Mouse (Mus musculus): ENCODE measurements around the gene Sox6.

Sox6 gene

GRCm38 (mm10) chr7:116038511-116038910, at the start of gene Sox6:
Sox6 (minus strand) TSS chr7:116038796.
- ATAC-seq (ENCODE audit: low TSS enrichment): no peak

GRCm38 (mm10) chr7:116084366-116084765, 45.8 kb upstream of the Sox6 start, which contains the start of gene Gm4353:
Gm4353 (minus strand) TSS chr7:116084635.
- ATAC-seq (ENCODE audit: low TSS enrichment): 0 out of 2 replicates have a peak, but pooled peaks have one; percentile 62

- no peak for ATAC-seq (ENCODE audit: low TSS enrichment)
Measured at GRCm38 (mm10) chr7:116060739-116061138, 22.1 kb upstream of the Sox6 start.

GRCm38 (mm10) chr7:116040470-116041019, 1.9 kb upstream of the Sox6 start:
- peak; percentile 18; the same call in 1 of the 2 replicates for ATAC-seq (ENCODE audit: low TSS enrichment)

GRCm38 (mm10) chr7:116039538-116040466, 1.2 kb upstream of the Sox6 start:
- peak; percentile 93 for ATAC-seq (ENCODE audit: low TSS enrichment)

GRCm38 (mm10) chr7:116039196-116039537, 571 bp upstream of the Sox6 start, which contains the start of gene 1110004F10Rik:
1110004F10Rik (plus strand) TSS chr7:116039397.
- ATAC-seq (ENCODE audit: low TSS enrichment): no peak

GRCm38 (mm10) chr7:116038024-116038423, 572 bp downstream of the Sox6 start:
- no peak for ATAC-seq (ENCODE audit: low TSS enrichment)

- ATAC-seq (ENCODE audit: low TSS enrichment): no peak
Measured at GRCm38 (mm10) chr7:116036591-116037555, 1.7 kb downstream of the Sox6 start.

GRCm38 (mm10) chr7:116035504-116035903, 3.1 kb downstream of the Sox6 start:
- ATAC-seq (ENCODE audit: low TSS enrichment): no peak

- no peak for ATAC-seq (ENCODE audit: low TSS enrichment)
Measured at GRCm38 (mm10) chr7:116034282-116034758, 4.3 kb downstream of the Sox6 start.

GRCm38 (mm10) chr7:116033371-116034241, 5.0 kb downstream of the Sox6 start:
- peak; percentile 20; the same call in 1 of the 2 replicates for ATAC-seq (ENCODE audit: low TSS enrichment)

- no peak for ATAC-seq (ENCODE audit: low TSS enrichment)
Measured at GRCm38 (mm10) chr7:116032596-116033307, 5.8 kb downstream of the Sox6 start.

- peak; percentile 18; the same call in 1 of the 2 replicates for ATAC-seq (ENCODE audit: low TSS enrichment)
Measured at GRCm38 (mm10) chr7:116031718-116032595, 6.6 kb downstream of the Sox6 start.

GRCm38 (mm10) chr7:116031388-116031717, 7.2 kb downstream of the Sox6 start:
- ATAC-seq (ENCODE audit: low TSS enrichment): no peak

- no peak for ATAC-seq (ENCODE audit: low TSS enrichment)
Measured at GRCm38 (mm10) chr7:116030597-116031387, 7.8 kb downstream of the Sox6 start.

- ATAC-seq (ENCODE audit: low TSS enrichment): no peak
Measured at GRCm38 (mm10) chr7:116029991-116030390, 8.6 kb downstream of the Sox6 start.

GRCm38 (mm10) chr7:116002726-116003125, 35.9 kb downstream of the Sox6 start:
- no peak for ATAC-seq (ENCODE audit: low TSS enrichment)

GRCm38 (mm10) chr7:115988109-115988779, 50.4 kb downstream of the Sox6 start:
- no peak for ATAC-seq (ENCODE audit: low TSS enrichment)

Measured in frontal cortex, adult (tissue).